Mouse (Mus musculus) left cerebral cortex, postnatal 14 days (tissue): ENCODE measurements around the gene Gpr4. TPM values are rescaled to one million over a fixed set of nuclear protein-coding genes. Genes with fewer than 3 reads are reported as not detected.

ENCODE experiments used
- DNase-seq, 2 experiments: peaks; one replicate each; pipeline ENCODE4 v3.0.0; 2021 to 2022; ENCODE audit warnings: low spot score in 2 of 2, mixed read lengths in 1 of 2
- intact Hi-C: fragments of 180-260 bp; cut with DNase I; formaldehyde crosslinking; loops from one replicate; pipeline ENCODE4 v1.15.1; 2025
- total RNA-seq, 2 experiments: library from RNA; stranded (reverse); gene quantifications; 2 replicates each; pipeline ENCODE4 v1.2.3; 2021

The Gpr4 gene
- total RNA-seq, 2 experiments from 2014 or later = 5.2 to 5.5 TPM

GRCm38 (mm10) chr7:19180862-19181429, 31.4 kb upstream of the Gpr4 start:
- intact Hi-C loops = no loop called here
- no peak for DNase-seq

GRCm38 (mm10) chr7:19184250-19184649, 28.1 kb upstream of the Gpr4 start:
- no peak for DNase-seq
- intact Hi-C loops = no loop called here

- no peak for DNase-seq
- intact Hi-C loops = no loop called here
Measured at GRCm38 (mm10) chr7:19184758-19185157, 27.6 kb upstream of the Gpr4 start.

GRCm38 (mm10) chr7:19194676-19195075, 17.7 kb upstream of the Gpr4 start:
- no peak for DNase-seq
- intact Hi-C loops = no loop called here

GRCm38 (mm10) chr7:19196676-19197075, 15.7 kb upstream of the Gpr4 start:
- DNase-seq = peak; percentile 43 to 49
- intact Hi-C loops = no loop called here

- intact Hi-C loops = no loop called here
- DNase-seq = peak in 1 of 2 experiments; percentile 44
Measured at GRCm38 (mm10) chr7:19197985-19198384, 14.4 kb upstream of the Gpr4 start.

GRCm38 (mm10) chr7:19201660-19202059, 10.7 kb upstream of the Gpr4 start:
- DNase-seq = no peak
- intact Hi-C loops = no loop called here

- DNase-seq = no peak
- intact Hi-C loops = no loop called here
Measured at GRCm38 (mm10) chr7:19202065-19202850, 10.1 kb upstream of the Gpr4 start.

- DNase-seq = no peak
- intact Hi-C loops = no loop called here
Measured at GRCm38 (mm10) chr7:19208201-19208910, 4.0 kb upstream of the Gpr4 start.

GRCm38 (mm10) chr7:19208944-19209472, 3.3 kb upstream of the Gpr4 start:
- intact Hi-C loops = no loop called here
- peak; percentile 57 to 72 for DNase-seq

GRCm38 (mm10) chr7:19209494-19209893, 2.8 kb upstream of the Gpr4 start:
- intact Hi-C loops = no loop called here
- DNase-seq = no peak

- no peak for DNase-seq
- intact Hi-C loops = loop anchor here (5.0 kb wide), 2 partner anchors 33 to 53 kb away; partner anchors contain the start of gene Eml2
Measured at GRCm38 (mm10) chr7:19210010-19210409, 2.3 kb upstream of the Gpr4 start.

- DNase-seq = no peak
- intact Hi-C loops = loop anchor here (5.0 kb wide), 2 partner anchors 34 to 54 kb away; partner anchors contain the start of gene Eml2
Measured at GRCm38 (mm10) chr7:19211041-19211675, 1.2 kb upstream of the Gpr4 start.

- DNase-seq = no peak
- intact Hi-C loops = loop anchor here (5.0 kb wide), 2 partner anchors 36 to 56 kb away; partner anchors contain the start of gene Eml2
Measured at GRCm38 (mm10) chr7:19213385-19213784, 1.0 kb downstream of the Gpr4 start.

- intact Hi-C loops = loop anchor here (5.0 kb wide), 2 partner anchors 37 to 57 kb away; partner anchors contain the start of gene Eml2
- DNase-seq = no peak
Measured at GRCm38 (mm10) chr7:19214369-19214768, 2.0 kb downstream of the Gpr4 start.

- DNase-seq = no peak
Measured at GRCm38 (mm10) chr7:19214940-19215339, 2.6 kb downstream of the Gpr4 start.

GRCm38 (mm10) chr7:19217492-19217891, 5.2 kb downstream of the Gpr4 start:
- intact Hi-C loops = no loop called here
- no peak for DNase-seq

More at GRCm38 (mm10) chr7:19214940-19215339, 2.6 kb downstream of the Gpr4 start:
- intact Hi-C loops = loop anchor here (5.0 kb wide), 2 partner anchors 38 to 58 kb away; partner anchors contain the start of gene Eml2

- no peak for DNase-seq
- intact Hi-C loops = no loop called here
Measured at GRCm38 (mm10) chr7:19217944-19218343, 5.6 kb downstream of the Gpr4 start.

- intact Hi-C loops = no loop called here
- DNase-seq = no peak
Measured at GRCm38 (mm10) chr7:19220061-19220460, 7.7 kb downstream of the Gpr4 start.
